Mouse (Mus musculus): ENCODE results near the gene Mlst8.

The Mlst8 gene

DNA sequence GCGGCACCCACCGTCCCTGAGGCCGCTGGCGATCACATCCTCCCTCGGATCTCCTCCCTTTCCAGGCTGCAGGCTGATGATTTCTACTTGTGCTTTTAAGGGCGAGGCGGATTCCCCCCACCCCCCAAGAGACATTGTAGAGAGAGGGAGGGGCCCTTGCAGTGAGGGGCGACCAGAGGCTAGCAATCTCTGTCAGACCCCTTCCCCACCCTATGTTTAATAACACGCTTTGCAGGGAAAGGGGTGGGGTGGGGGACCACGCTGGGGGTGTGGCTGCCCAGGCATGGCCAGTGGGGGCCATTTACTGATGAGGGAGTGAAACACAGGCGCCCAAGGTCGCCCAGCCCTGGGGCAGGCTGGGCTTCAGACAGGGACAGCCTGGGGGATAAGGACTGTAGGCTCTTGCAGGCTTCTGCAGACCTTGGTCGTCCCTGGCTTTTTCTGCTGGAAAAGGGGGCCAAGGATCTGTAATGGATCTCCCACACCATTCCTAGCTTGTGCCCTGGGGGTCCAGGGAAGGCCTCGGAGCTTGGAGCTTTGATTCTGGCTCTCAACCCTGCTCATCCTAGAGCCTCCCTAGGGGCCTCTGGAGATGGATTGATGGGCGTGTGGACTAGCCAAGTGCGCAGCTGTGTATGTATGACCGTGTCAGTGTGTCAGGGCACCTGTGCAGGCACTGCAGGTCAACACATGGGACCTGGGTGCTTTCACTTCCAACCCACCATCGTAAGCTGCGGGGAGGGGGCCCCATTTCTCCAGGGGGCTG is 10.6 kb upstream of the Mlst8 start:
- DNase-seq (ENCODE audit: low spot score in 2 of 2): no peak

DNA sequence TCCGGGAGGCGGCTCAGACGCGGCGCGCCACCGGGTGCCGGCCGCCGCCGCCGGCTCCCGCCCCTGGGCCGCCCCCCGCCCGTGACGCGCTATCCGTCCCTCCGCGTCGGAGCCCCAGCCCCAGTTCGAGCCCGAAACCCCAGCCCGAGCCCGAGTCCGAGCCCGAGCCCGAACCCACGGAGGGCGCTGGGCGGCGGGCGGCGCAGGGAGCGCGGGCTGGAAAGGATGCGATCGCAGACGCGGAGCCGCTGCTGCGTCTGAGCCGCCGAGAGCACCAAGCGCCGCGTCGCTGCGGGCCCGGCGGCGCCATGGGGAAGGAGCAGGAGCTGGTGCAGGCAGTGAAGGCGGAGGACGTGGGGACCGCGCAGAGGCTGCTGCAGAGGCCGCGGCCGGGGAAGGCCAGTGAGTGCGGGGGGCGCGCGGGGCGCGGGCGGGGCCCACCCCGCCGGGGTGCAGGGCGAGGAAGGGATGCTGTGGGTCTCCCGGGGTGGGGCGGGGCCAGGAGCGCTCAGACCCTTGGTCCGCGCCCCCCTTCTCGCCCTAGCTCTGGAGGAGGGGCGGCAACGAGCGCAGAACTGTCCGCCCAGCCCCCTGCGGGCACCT is 9.9 kb upstream of the Mlst8 start:
- peak in 1 of 2 experiments; percentile 69 for DNase-seq (ENCODE audit: low spot score in 2 of 2)

DNA sequence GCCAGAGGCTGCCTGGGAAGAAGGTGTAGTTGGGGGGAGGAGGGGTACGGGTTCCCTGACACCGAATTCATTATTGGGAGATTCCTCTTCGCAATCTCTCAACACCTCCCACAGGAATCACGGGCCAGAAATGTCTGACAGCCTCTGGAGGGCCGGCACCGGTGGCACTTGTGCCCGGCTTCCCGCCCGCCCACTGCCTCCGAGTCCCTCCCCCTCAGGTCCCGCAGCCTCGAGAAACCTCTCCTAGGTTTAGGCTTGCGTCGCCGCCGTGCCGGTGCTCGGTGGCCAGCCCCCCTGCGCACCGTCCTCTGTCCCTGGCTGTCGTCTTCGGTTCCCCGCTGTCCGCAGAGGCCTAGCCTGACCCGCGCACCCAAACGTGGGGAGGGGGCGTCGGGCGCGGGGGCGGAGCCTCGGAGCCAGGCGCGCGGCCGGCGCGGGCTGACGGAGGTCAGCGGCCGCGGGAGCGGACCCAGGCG is 9.3 kb upstream of the Mlst8 start, which contains the start of gene Caskin1:
TSS of gene Caskin1 (plus strand) at position 416 of the 476 bp plus-strand sequence.
- DNase-seq (ENCODE audit: low spot score in 2 of 2): no peak

DNA sequence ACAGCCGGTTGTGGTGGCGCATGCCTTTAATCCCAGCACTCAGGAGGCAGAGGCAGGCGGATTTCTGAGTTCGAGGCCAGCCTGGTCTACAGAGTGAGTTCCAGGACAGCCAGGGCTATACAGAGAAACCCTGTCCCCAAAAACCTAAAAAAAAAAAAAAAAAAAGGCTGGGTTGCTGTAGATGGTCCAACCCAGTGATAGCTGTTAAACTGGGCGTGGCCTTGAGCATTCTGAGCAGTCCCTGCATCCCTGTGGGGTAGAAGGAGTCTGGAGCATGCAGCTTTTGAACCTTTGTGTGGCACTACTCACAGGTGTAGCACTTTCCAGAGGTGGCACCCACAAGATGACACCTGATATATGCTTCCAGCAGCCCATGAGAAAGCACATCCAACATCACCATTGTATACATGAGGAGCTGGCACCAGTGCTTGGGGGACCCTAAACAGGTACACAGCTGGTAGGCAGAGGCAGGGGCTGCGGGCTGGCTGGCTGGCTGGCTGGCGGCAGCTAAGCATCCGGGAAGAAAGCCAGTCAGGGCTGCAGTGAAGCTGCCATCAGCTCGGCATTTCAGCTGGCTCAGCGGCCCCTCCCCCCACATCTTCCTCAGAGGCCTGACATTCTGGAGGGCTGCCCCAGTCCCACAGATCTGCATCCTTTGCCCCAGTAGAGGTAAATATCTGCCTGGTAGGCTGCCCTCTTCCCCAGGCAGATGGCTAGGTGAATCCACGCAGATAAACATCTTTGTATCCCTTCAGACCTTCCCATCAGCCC is 6.4 kb upstream of the Mlst8 start:
- no peak for DNase-seq (ENCODE audit: low spot score in 2 of 2)

DNA sequence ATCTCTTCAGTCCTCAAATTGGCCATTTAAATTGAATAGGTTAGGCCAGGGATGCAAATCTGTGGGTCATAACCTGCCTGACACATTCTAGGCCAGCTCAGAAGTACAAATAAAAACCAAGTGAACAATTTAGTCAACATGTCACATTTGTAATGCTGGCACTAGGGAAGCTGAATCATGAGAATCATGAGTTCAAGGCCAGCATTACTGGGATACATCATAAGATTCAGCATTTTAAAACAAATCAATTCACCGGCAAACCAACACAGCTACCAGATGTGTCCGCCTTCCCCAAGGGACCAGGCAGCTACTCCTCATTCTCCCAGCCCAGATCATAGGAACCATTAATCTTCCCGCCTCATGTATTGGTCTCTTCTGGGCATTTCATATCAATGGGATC is 4.6 kb upstream of the Mlst8 start:
- no peak for DNase-seq (ENCODE audit: low spot score in 2 of 2)

DNA sequence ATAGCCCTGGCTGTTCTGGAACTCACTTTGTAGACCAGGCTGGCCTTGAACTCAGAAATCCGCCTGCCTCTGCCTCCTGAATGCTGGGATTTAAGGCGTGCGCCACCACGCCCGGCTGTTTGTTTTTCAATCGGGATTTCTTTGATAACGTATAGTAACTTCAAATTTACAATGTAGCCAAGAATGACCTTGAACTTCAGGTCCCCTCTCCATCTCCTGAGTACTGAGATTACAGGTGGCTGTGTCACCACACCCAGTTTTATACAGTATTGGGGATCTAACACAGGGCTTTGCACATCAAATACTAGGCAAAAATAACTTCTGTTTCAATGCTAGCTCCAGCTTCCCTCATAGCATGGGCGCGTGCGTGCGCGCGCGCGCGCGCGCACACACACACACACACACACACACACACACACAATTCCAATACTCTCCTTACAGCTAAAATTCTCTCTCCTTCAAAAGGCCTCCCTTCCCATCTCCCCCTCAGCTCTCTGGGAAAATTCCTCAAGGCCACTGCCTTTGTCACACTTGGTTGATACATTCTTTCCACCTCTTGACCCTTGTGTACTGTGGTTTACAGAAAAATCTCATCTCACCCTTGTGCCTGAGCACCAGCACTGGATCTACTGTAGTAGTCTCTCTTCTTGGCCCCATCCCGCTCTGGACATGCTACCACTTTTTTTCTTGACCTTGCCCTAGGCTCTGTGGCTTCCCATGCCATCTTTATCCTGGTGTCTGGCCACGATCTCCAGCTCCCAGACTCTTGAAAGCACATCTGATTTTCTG is 2.3 kb upstream of the Mlst8 start:
- DNase-seq (ENCODE audit: low spot score in 2 of 2): no peak

DNA sequence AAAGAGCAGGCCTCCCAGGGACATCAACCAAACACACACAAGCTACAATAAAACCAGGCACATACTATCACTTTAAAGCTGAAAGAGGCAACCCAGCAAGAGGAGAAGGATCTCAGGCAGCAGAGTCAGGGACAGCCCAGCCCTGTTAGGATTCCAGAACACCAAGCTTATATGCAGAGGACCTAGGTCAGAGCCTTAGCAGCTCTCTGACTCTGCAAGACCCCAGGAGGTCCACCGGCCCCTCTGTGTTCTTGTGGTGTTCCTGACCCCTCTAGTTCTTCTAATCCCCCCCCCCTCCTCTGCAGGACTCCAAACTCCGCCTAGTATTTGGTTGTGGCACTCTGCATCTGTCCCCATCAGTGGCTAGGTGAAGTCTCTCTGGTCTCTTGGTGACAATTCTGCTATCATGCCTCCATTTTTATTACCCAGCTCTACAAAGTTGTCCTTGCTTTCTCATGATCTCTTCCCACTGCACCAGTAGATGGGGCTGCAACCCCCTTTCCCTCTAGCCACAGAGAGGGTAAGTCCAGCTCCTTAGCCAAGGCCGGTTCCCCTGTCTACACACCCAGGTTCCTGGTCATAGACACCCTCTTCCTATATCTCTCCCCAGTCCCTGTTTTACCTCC is 1.4 kb upstream of the Mlst8 start:
- DNase-seq (ENCODE audit: low spot score in 2 of 2): no peak

DNA sequence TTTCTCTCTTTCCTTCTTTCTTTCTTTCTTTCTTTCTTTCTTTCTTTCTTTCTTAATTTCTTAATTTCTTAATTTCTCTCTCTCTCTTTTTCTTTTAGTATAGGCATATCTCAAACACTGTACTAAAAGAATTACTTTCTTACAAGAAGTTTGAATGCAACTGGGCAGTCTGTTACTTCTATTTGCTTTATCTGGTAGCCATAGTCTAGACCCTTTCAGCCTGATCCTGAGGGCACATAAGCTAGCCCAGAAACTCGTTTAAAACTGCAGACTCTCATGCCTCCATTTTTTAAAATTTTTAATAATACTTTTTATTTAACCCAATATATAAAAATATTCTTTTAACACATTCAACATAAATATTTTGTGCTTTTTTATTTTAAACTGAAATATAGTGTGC is 553 bp upstream of the Mlst8 start:
- no peak for DNase-seq (ENCODE audit: low spot score in 2 of 2)

DNA sequence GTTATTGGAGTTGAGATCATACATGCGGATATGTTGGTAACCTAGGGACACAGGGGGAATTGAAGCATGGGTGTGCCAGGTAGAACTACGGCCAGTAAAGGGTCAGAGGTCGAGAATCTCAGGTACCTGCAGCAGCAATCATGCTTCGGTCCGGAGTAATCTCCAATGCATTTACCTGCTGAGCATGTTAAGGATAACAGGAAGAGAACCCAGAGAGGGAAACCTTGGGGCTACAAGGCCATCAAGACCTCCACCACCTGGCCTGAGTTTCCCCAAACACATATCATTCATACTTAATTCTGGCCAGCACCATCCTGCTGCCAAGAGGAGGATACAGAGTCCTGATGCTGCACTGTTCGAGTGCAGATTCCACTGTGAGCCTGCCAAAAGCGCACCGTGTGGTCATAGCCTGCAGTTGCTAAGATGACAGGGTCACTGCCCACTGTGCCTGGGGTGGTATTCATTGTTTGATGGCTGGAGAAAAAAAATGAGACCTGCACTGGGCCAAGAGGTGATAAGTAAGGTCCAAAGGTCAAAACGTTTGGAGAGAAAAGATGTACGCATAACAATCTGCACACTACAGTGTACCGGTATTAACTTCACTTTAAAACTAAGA is 785 bp downstream of the Mlst8 start:
- no peak for DNase-seq (ENCODE audit: low spot score in 2 of 2)

DNA sequence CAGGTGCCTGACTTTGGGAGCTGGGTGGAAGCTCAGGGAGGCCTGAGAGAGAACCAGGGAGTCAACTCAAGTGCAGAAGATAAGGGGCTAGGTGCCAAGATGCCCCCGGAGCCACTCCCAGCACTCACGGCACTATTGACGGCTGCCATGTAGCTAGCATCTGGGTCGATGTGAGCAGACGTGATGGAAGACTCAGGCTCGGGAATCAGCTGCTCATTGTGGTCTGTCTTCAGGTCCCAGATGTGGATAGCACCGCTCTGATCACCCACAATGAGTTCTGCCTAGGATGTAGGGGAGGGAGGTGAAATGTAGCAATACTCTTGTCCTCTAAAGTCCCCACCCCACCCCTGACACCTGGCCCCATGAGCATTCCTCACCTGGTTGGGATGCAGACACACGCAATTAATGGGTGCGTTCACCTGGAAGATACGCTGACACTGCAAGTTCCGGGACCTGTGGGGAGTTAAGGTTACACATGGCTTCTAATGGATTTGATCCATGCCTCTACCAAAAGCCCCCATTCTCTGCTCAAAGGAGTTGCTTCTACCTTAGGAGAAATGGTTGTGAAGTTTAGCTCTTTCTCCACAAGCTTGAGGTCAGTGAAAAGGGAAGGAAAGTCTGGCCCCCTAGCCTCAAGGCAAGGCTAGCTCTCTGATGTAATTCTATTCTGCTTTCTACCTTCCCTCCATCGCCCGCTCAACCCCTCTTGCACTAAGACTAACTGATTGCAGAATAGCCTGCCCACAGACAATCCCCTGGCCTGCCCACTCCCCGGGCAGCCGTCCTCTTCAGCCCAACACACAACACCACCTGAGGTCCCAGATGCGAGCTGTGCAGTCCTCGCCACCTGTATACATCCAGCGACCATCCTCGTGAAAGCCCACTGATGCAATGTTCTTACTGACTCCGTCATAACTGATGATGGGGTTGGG is 1.6 kb downstream of the Mlst8 start:
- peak in 1 of 2 experiments; percentile 67 for DNase-seq (ENCODE audit: low spot score in 2 of 2)

DNA sequence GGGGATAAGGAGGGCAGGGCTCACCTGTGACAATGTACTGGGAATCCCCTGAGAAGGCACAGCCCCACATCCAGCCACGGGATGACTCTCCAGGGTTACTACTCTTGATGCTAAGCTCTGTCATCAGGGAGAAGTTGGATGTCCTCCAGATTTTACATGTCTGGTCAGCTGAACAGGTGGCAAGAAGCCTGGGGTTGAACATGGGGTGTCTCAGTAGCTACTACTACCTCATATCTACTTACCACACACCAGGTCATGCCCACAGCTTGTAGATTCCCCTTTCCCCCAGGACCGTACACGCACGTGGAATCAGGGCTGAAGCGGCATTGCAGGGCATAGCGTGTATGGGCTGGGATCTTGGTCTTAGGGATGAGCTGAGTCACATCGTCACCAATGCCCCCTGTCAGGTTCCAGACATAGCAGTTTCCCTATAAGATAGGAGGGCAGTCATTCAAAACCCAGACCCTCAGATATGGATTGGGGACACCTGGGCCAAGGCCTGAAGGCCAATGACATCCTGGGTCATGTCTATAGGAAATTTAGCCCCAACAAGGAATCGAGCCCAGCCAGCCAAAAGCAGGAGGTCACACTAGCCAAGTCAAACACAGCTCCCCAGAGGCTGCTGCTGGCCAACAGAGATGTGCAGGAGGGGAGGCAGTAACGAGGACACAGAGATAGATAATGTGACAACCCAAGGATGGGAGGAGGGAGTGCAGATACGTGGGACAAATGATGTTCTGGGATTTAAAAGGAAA is 2.7 kb downstream of the Mlst8 start:
- DNase-seq (ENCODE audit: low spot score in 2 of 2): no peak

DNA sequence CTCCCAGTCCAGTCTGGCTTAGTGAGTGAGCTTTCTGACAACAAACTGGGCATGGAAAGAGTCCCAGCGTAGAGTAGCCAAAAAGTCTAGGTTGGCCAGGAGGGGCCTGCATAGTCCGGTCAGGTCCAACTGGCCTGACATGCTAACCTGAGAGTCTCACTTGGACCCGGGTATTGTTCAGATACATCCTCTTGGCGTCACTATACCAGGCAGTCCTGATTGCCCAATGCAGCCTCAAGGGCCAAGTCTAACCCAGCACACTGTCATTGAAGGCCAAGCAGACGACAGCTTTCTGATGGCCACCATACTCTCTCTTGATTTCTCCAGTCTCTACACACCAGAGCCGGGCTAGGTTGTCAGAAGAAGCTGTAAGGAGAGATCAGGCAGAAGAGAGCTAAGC is 3.3 kb downstream of the Mlst8 start:
- no peak for DNase-seq (ENCODE audit: low spot score in 2 of 2)

DNA sequence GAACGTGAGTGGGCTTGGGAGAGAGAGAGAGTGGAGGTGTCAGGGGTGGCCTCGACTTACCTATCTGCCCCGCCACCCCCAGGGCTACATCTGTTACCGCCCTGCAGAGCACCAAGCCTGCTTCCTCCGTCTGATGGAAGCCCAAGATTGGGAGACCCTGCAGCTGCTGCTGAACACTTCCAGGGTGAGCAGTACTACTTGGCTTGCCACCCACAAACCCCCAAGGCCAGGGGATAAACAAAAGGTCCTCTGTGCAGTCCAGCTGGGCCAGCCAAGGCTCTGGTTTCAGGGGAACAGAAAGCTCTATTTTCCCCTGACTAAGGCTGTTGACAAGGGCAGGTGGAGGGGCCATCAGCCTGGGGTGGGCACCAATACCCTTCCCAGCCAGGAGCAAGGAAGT is 4.3 kb downstream of the Mlst8 start:
- peak in 1 of 2 experiments; percentile 63 for DNase-seq (ENCODE audit: low spot score in 2 of 2)

DNA sequence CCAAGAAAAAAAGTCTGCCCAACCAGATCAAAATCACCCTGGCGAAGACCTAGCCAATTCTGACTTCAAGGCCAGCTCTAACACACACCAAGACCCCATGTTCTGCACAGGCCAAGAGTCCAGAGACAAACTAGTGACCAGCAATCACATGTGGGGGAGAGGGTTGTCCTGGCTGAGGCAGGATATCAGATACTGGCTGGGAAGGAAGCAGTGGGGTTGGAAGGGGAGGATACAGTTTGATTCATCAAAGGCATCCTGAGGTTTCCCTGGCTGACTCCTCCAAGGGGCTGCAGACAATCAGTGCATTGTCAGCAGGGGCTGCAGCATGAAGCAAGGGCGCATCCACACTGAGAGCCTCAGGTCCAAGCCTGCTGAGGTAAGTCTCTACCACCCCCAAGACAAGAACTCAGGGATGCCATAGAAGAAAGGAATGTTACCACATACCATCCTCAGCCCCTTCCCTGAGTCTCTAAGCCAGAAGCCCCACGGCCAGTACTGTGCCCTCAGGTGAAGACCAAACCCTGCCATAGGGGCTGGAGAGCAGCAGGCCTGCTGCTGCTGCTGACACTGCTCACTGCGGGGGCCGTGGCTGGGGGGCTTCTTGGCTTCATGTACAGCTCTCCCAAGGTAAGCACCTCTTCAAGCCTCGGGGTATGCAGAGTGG is 5.1 kb downstream of the Mlst8 start, which contains the start of gene Bricd5:
TSS of gene Bricd5 (plus strand) at position 273 of the 664 bp plus-strand sequence.
- DNase-seq (ENCODE audit: low spot score in 2 of 2): no peak

DNA sequence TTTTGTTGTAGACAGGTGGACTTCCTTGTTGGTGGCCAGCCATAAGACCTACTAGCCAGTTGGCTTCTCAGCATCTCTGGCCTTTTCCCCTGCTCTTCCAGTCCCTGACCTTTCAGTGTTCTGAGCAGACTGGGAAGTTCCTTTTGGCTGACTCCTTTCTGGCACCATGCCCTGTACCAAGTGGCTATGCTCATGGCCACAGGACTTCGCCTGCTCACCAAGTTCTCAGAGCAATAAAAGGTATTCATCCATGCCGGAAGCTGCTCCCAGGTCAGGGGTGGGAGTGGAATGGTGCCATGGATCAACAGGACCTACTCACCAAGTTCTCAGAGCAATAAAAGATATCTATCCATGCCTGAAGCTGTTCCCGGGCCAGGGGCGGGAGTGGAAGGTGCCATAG is 6.4 kb downstream of the Mlst8 start:
- DNase-seq (ENCODE audit: low spot score in 2 of 2): no peak

DNA sequence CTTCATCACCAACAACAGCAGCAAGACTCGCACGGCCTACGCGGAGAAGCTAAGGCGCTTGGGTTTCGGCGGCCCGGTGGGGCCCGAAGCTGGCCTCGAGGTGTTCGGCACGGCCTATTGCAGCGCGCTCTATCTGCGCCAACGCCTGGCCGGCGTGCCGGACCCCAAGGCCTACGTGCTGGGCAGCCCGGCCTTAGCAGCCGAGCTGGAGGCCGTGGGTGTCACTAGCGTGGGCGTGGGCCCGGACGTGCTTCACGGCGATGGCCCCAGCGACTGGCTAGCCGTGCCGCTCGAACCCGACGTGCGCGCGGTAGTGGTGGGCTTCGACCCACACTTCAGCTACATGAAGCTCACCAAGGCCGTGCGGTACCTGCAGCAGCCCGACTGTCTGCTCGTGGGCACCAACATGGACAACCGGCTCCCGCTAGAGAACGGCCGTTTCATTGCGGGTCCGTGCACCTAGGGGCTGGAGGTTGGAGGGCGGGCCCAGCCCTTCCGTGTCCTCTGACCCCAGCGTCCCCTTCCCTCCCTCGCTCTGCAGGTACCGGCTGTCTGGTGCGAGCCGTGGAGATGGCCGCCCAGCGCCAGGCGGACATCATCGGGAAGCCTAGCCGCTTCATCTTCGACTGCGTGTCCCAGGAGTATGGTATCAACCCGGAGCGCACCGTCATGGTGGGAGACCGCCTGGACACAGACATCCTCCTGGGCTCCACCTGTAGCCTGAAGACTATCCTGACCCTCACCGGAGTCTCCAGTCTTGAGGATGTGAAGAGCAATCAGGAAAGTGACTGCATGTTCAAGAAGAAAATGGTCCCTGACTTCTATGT is 8.0 kb downstream of the Mlst8 start:
- DNase-seq (ENCODE audit: low spot score in 2 of 2): peak; percentile 50 to 84

DNA sequence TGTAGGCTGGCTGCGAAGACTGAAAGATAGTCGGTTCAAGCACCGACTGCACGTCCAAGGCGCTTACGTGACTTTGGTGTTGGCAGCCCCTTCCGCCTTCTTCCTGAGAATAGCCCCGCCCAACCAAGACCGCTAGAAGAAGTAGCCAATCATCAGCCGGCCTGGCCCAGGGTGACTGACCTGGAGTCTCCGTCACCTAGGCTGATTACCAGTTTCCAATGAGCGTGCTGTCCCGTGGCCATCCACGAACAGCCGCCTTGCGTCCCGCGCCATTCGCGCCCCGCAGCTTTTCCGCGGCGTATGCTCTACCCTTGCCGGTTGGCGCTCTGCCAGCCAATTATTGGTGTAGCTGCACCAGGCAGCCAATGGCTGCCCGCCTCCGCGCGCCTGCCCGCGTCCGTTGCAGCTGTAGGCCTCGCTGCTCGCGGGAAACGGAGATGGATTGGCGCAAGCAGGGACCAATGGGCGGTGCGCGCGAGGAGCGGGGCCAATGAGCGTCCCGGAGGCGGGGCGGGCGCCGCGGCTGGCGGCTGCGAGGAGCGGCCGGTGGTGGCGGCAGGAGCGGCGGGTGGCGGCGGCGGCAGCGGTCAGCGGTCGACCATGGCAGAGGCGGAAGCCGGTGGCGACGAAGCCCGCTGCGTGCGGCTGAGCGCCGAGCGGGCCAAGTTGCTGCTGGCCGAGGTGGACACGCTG is 8.8 kb downstream of the Mlst8 start, which contains the start of the genes E4f1 and Pgp:
TSS of gene E4f1 (minus strand) at position 404 of the 693 bp plus-strand sequence.
TSS of gene Pgp (plus strand) at position 483 of the 693 bp plus-strand sequence.
- DNase-seq (ENCODE audit: low spot score in 2 of 2): peak; percentile 98 to 99

All from spleen, postnatal 4 days (tissue).